ENCODE assay signal across 26 mouse cellular contexts in the genomic region with DNA sequence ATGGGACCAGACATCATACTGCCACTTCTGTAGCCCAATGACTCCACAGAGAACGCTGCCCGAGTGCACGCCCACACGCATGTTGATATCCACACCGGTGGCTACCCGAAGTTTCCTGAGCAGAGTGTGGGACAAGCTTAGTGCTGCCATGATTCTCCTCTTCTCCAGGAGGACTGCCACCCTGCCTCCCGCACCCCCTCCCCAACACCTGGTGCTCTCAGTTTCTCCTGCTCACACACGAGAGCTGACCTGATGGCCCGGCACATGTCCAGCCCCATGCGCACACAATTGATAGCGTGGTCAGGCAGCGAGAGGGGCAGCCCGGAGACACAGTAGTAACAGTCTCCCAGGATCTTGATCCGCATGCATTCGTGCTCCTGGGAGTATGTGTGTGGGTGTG. TPM values are rescaled to one million over a fixed set of nuclear protein-coding genes. Genes with fewer than 3 reads are reported as not detected.
A peak's percentile ranks its signal among the peaks of the same experiment; 100 is the strongest.
DNase-seq lines count a peak whose midpoint lies in the region; ATAC-seq and TF ChIP-seq lines count a peak whose summit lies in the region.
"Had no signal": no experiment of that assay in that cellular context is flagged by ENCODE, and none has a peak within 500 bp of the region (broad histone marks: within the 10 kb centered on the region; RNA-seq: fewer than 3 reads in every experiment).

No protein-coding gene starts in this region.

- no peak overlapping the region for H3K4me3 ChIP-seq in midbrain, embryonic 11.5 days (ENCODE audit: low read depth, low read length)
- H3K4me3 ChIP-seq in midbrain, postnatal 0 days (ENCODE audit: low read depth, low read length) = no peak overlapping the region
- H3K4me3 ChIP-seq: forebrain, embryonic 10.5 days; heart, embryonic 13.5 days; layer of hippocampus, adult 2 months; limb, embryonic 13.5 days; liver, embryonic 12.5 days; megakaryocyte, embryonic 14.5 days; neural tube, embryonic 12.5 days had no signal

- no peaks in the 10 kb centered on the region for H3K4me1 ChIP-seq in midbrain, embryonic 11.5 days (ENCODE audit: control insufficient read depth, insufficient read depth, low read length)
- H3K4me1 ChIP-seq in midbrain, postnatal 0 days (ENCODE audit: insufficient read depth, low read length) = no peaks in the 10 kb centered on the region
- H3K4me1 ChIP-seq: neural tube, embryonic 12.5 days had no signal

- H3K9me3 ChIP-seq in midbrain, embryonic 11.5 days (ENCODE audit: control insufficient read depth, low read length) = no peaks in the 10 kb centered on the region
- no peaks in the 10 kb centered on the region for H3K9me3 ChIP-seq in midbrain, postnatal 0 days (ENCODE audit: low read length)
- H3K9me3 ChIP-seq: forebrain, embryonic 10.5 days; heart, embryonic 13.5 days; limb, embryonic 13.5 days; liver, embryonic 12.5 days; megakaryocyte, embryonic 14.5 days; neural tube, embryonic 12.5 days had no signal

- H3K36me3 ChIP-seq in midbrain, embryonic 11.5 days (ENCODE audit: control insufficient read depth, insufficient read depth, low read length) = no peaks in the 10 kb centered on the region
- H3K36me3 ChIP-seq in midbrain, postnatal 0 days (ENCODE audit: insufficient read depth, low read length) = no peaks in the 10 kb centered on the region
- H3K36me3 ChIP-seq: forebrain, embryonic 10.5 days; liver, embryonic 12.5 days; neural tube, embryonic 12.5 days had no signal

- intact Hi-C loops in heart, postnatal 25 days (cut with DNase I) = loop anchor here (5.0 kb wide), 1 partner anchor 139 kb away; no protein-coding TSS in a partner anchor

- peaks cover 23% of the 10 kb centered on the region for H3K27me3 ChIP-seq in midbrain, embryonic 11.5 days (ENCODE audit: control insufficient read depth, insufficient read depth, low read length)
- peaks cover 22% of the 10 kb centered on the region for H3K27me3 ChIP-seq in midbrain, postnatal 0 days (ENCODE audit: insufficient read depth, low read length)

- H3K9ac ChIP-seq in midbrain, embryonic 11.5 days (ENCODE audit: low read length) = no peak overlapping the region
- H3K9ac ChIP-seq in midbrain, postnatal 0 days (replicated peaks; ENCODE audit: low read length, poor library complexity, severe bottlenecking) = no peak overlapping the region
- H3K9ac ChIP-seq: hindbrain, embryonic 14.5 days; limb, embryonic 13.5 days; liver, embryonic 12.5 days; neural tube, embryonic 12.5 days had no signal

- ATAC-seq in midbrain, embryonic 11.5 days (ENCODE audit: low FRiP score) = no peak
- ATAC-seq in midbrain, postnatal 0 days (ENCODE audit: low FRiP score) = no peak
- ATAC-seq: forebrain, embryonic 16.5 days; liver, embryonic 12.5 days had no signal

- peak; percentile 3 to 15 for DNase-seq in adrenal gland, adult (ENCODE audit: inconsistent age in 2 of 2, low spot score in 1 of 2)
- DNase-seq in adrenal gland, postnatal 25 days = no peak
- DNase-seq in heart, postnatal 25 days (ENCODE audit: low spot score) = peak; percentile 0
- DNase-seq in heart, adult 9 months (ENCODE audit: low spot score in 2 of 2) = no peak
- peak; percentile 68 for DNase-seq in midbrain, embryonic 11.5 days (ENCODE audit: low spot score, missing footprints)
- no peak for DNase-seq in midbrain, postnatal 0 days (ENCODE audit: low spot score)
- DNase-seq in urinary bladder, postnatal 4 days (ENCODE audit: low spot score in 2 of 2) = peak; percentile 12 to 58
- no peak for DNase-seq in urinary bladder, postnatal 10 days (ENCODE audit: low spot score)
- DNase-seq: cerebellum, adult 18-20 months; kidney, adult 2 months; kidney, postnatal 14 days; midbrain, embryonic 14.5 days; retina, postnatal 1 day; right cerebral cortex, postnatal 4 days had no signal

- 93% methylated on average over 15 of the region's 15 CpGs for WGBS in midbrain, embryonic 11.5 days
- WGBS in midbrain, postnatal 0 days = 90% methylated on average over 15 of the region's 15 CpGs

- H3K27ac ChIP-seq in midbrain, embryonic 11.5 days (ENCODE audit: low read depth, low read length) = no peak overlapping the region
- no peak overlapping the region for H3K27ac ChIP-seq in midbrain, postnatal 0 days (ENCODE audit: low read depth, low read length)
- H3K27ac ChIP-seq: forebrain, embryonic 10.5 days; heart, embryonic 13.5 days; hindbrain, embryonic 14.5 days; layer of hippocampus, adult 2 months; limb, embryonic 13.5 days; liver, embryonic 12.5 days; neural tube, embryonic 12.5 days had no signal

- TF ChIP-seq CTCF in midbrain, postnatal 0 days (IDR thresholded peaks at IDR 0.05) = no peak

- no peak overlapping the region for H3K4me2 ChIP-seq in midbrain, embryonic 11.5 days
- H3K4me2 ChIP-seq in midbrain, postnatal 0 days (ENCODE audit: low read depth, low read length, poor library complexity, severe bottlenecking) = no peak overlapping the region
- H3K4me2 ChIP-seq: heart, embryonic 13.5 days; hindbrain, embryonic 14.5 days; limb, embryonic 13.5 days; liver, embryonic 12.5 days; neural tube, embryonic 12.5 days had no signal

RNA-seq across cellular contexts. Expression of a gene that starts 5.2 kb away (rescaled TPM):
- total RNA-seq in adrenal gland, postnatal 25 days (2021) = 8.0 and 10.2 TPM in 2 replicates
- 10 to 100 TPM; 18.2 to 23.8 TPM for total RNA-seq in heart, postnatal 25 days (2021)
- polyA plus RNA-seq in midbrain, embryonic 11.5 days (2014; fragmentation: Nextera tagmentation; extraction: Ambion mirVana) = 4.9 and 5.8 TPM in 2 replicates
- total RNA-seq in midbrain, postnatal 0 days (2014; rRNA removed) = 3.6 and 4.0 TPM in 2 replicates
- polyA plus RNA-seq in midbrain, postnatal 0 days (2015; fragmentation: Nextera tagmentation; extraction: Ambion mirVana) = 1.7 TPM in 2 replicates
- total RNA-seq: granulocyte monocyte progenitor cell, adult 5-6 weeks had no signal

RNA-seq across cellular contexts. Expression of a gene that starts 10.0 kb away (rescaled TPM):
- total RNA-seq in adrenal gland, postnatal 25 days (2021) = 2.9 and 3.6 TPM in 2 replicates
- 1 to 10 TPM; 2.3 to 3.4 TPM for total RNA-seq in heart, postnatal 25 days (2021)
- 4.0 and 4.5 TPM in 2 replicates for polyA plus RNA-seq in midbrain, embryonic 11.5 days (2014; fragmentation: Nextera tagmentation; extraction: Ambion mirVana)
- 0.27 TPM in 1 of 2 replicates, not detected in the other for total RNA-seq in midbrain, postnatal 0 days (2014; rRNA removed)
- polyA plus RNA-seq in midbrain, postnatal 0 days (2015; fragmentation: Nextera tagmentation; extraction: Ambion mirVana) = 1.3 and 3.0 TPM in 2 replicates

RNA-seq across cellular contexts. Expression of a gene that starts 12.9 kb away (rescaled TPM):
- not detected in 2 replicates for total RNA-seq in adrenal gland, postnatal 25 days (2021)
- under 1 TPM in 1 of 2 experiments, not detected in 1; 0.18 TPM for total RNA-seq in heart, postnatal 25 days (2021)
- not detected in 2 replicates for polyA plus RNA-seq in midbrain, embryonic 11.5 days (2014; fragmentation: Nextera tagmentation; extraction: Ambion mirVana)
- 0.88 and 1.8 TPM in 2 replicates for total RNA-seq in midbrain, postnatal 0 days (2014; rRNA removed)
- 0.94 and 1.1 TPM in 2 replicates for polyA plus RNA-seq in midbrain, postnatal 0 days (2015; fragmentation: Nextera tagmentation; extraction: Ambion mirVana)
- total RNA-seq: layer of hippocampus, adult 2 months had no signal
- polyA plus RNA-seq: embryonic facial prominence, embryonic 11.5 days; hindbrain, embryonic 14.5 days; midbrain, embryonic 14.5 days had no signal

RNA-seq across cellular contexts. Expression of a gene that starts 17.5 kb away (rescaled TPM):
- total RNA-seq in adrenal gland, postnatal 25 days (2021) = 0.12 TPM in 1 of 2 replicates, not detected in the other
- under 1 TPM; 0.06 to 0.13 TPM for total RNA-seq in heart, postnatal 25 days (2021)
- polyA plus RNA-seq in midbrain, embryonic 11.5 days (2014; fragmentation: Nextera tagmentation; extraction: Ambion mirVana) = 0.12 and 0.40 TPM in 2 replicates
- 0.38 and 1.6 TPM in 2 replicates for total RNA-seq in midbrain, postnatal 0 days (2014; rRNA removed)
- polyA plus RNA-seq in midbrain, postnatal 0 days (2015; fragmentation: Nextera tagmentation; extraction: Ambion mirVana) = 0.43 and 0.60 TPM in 2 replicates
- total RNA-seq: adrenal gland, adult 18-20 months had no signal

RNA-seq across cellular contexts. Expression of a gene that starts 20.4 kb away (rescaled TPM):
- total RNA-seq in adrenal gland, postnatal 25 days (2021) = 0.79 and 2.9 TPM in 2 replicates
- total RNA-seq in heart, postnatal 25 days (2021) = under 1 TPM; 0.56 to 0.83 TPM
- 0.18 and 0.22 TPM in 2 replicates for polyA plus RNA-seq in midbrain, embryonic 11.5 days (2014; fragmentation: Nextera tagmentation; extraction: Ambion mirVana)
- total RNA-seq in midbrain, postnatal 0 days (2014; rRNA removed) = 0.66 and 2.6 TPM in 2 replicates
- 0.25 and 1.1 TPM in 2 replicates for polyA plus RNA-seq in midbrain, postnatal 0 days (2015; fragmentation: Nextera tagmentation; extraction: Ambion mirVana)
- total RNA-seq: granulocyte monocyte progenitor cell, adult 5-6 weeks had no signal
- polyA plus RNA-seq: forebrain, embryonic 16.5 days; hindbrain, embryonic 14.5 days had no signal

Comparison
In these comparisons a context has a peak if more than half of its experiments do, and no peak if none do; other contexts are left out.
1. DNase-seq: peak in adrenal gland, adult (2 of 2), heart, postnatal 25 days (single experiment), midbrain, embryonic 11.5 days (single experiment) and urinary bladder, postnatal 4 days (2 of 2); none in adrenal gland, postnatal 25 days (single experiment), heart, adult 9 months (0 of 2), midbrain, postnatal 0 days (single experiment) and urinary bladder, postnatal 10 days (single experiment).